Mouse (Mus musculus) MEL (cell line): ENCODE results near the gene Zdhhc24. TPM values are rescaled to one million over a fixed set of nuclear protein-coding genes. Genes with fewer than 3 reads are reported as not detected.
A peak's percentile ranks its signal among the peaks of the same experiment; 100 is the strongest.

Source experiments
- DNase-seq: peaks from one replicate; pipeline ENCODE4 v3.0.0; 2011; ENCODE audit warnings: low read depth, low spot score
- H3K27ac ChIP-seq: 2 replicates; pipeline ENCODE4 v1.5.1; 2012; ENCODE audit warnings: low read depth, mild to moderate bottlenecking, control low read depth, low read length, moderate library complexity; ENCODE audit not compliant: control insufficient read depth
- H3K27me3 ChIP-seq, 2 experiments: fragments of 150-350 bp in 1 of 2; sonication (generic) in 1 of 2; 2 replicates each; pipeline ENCODE4 v1.6.1; 2012; ENCODE audit warnings: low read length in 2 of 2, mild to moderate bottlenecking in 2 of 2, improper control_type of control experiment in 1 of 2, moderate library complexity in 1 of 2; ENCODE audit not compliant: insufficient read depth in 2 of 2, control insufficient read depth in 1 of 2
- H3K36me3 ChIP-seq, 2 experiments: 2 replicates each; pipeline ENCODE4 v1.6.1; 2012 to 2014; ENCODE audit warnings: low read length in 2 of 2, improper control_type of control experiment in 1 of 2, inconsistent platforms in 1 of 2, mild to moderate bottlenecking in 1 of 2; ENCODE audit not compliant: insufficient read depth in 2 of 2, control insufficient read depth in 1 of 2
- H3K4me1 ChIP-seq, 2 experiments: fragments of 150-350 bp in 1 of 2; sonication (generic) in 1 of 2; 2 replicates each; pipeline ENCODE4 v1.6.1; 2012; ENCODE audit warnings: low read length in 2 of 2, improper control_type of control experiment in 1 of 2, mild to moderate bottlenecking in 1 of 2; ENCODE audit not compliant: insufficient read depth in 2 of 2, control insufficient read depth in 1 of 2
- H3K4me3 ChIP-seq, 2 experiments: fragments of 150-350 bp in 1 of 2; sonication (generic) in 1 of 2; 2 replicates each; pipeline ENCODE4 v1.5.1; 2012; ENCODE audit warnings: low read depth in 2 of 2, low read length in 2 of 2, mild to moderate bottlenecking in 2 of 2, moderate library complexity in 2 of 2, control low read depth in 1 of 2, improper control_type of control experiment in 1 of 2; ENCODE audit not compliant: control insufficient read depth in 1 of 2, insufficient read depth in 1 of 2
- H3K79me2 ChIP-seq: 2 replicates; pipeline ENCODE4 v1.6.1; 2012; ENCODE audit warnings: mild to moderate bottlenecking, low read length, moderate library complexity; ENCODE audit not compliant: control insufficient read depth, poor library complexity, insufficient read depth
- H3K9ac ChIP-seq: 2 replicates; pipeline ENCODE4 v1.6.1; 2012; ENCODE audit warnings: low read depth, mild to moderate bottlenecking, control low read depth, low read length, moderate library complexity; ENCODE audit not compliant: control insufficient read depth, poor library complexity, severe bottlenecking
- H3K9me3 ChIP-seq: fragments of 150-350 bp; sonication (generic); replicated peaks from 2 replicates; pipeline ENCODE4 v1.6.1; 2012; ENCODE audit warnings: mild to moderate bottlenecking, low read length, improper control_type of control experiment, moderate library complexity; ENCODE audit not compliant: insufficient read depth
- BHLHE40 ChIP-seq: IDR thresholded peaks from 2 replicates; pipeline ENCODE4 v1.6.1; 2012; ENCODE audit warnings: low read depth, mild to moderate bottlenecking, inconsistent platforms, low read length, improper control_type of control experiment, borderline replicate concordance
- CHD1 ChIP-seq: IDR thresholded peaks from 2 replicates; pipeline ENCODE4 v1.6.1; 2012; ENCODE audit warnings: low read depth, mild to moderate bottlenecking, inconsistent platforms, low read length, improper control_type of control experiment
- E2F4 ChIP-seq: IDR thresholded peaks from 2 replicates; pipeline ENCODE4 v1.6.1; 2011; ENCODE audit warnings: low read depth, low read length, improper control_type of control experiment, borderline replicate concordance
- ELF1 ChIP-seq: IDR thresholded peaks from 2 replicates; pipeline ENCODE4 v1.6.1; 2014; ENCODE audit warnings: low read depth, mild to moderate bottlenecking, inconsistent platforms, low read length, improper control_type of control experiment, moderate library complexity
- ETS1 ChIP-seq: IDR thresholded peaks from 2 replicates; pipeline ENCODE4 v1.6.1; 2012; ENCODE audit warnings: low read depth, mild to moderate bottlenecking, inconsistent platforms, low read length, improper control_type of control experiment, moderate library complexity
- GABPA ChIP-seq: IDR thresholded peaks from 2 replicates; pipeline ENCODE4 v1.6.1; 2012; ENCODE audit warnings: low read depth, mild to moderate bottlenecking, inconsistent platforms, low read length, improper control_type of control experiment, moderate library complexity
- GATA1 ChIP-seq: IDR thresholded peaks from 2 replicates; pipeline ENCODE4 v1.6.1; 2011; ENCODE audit warnings: low read depth, low read length, improper control_type of control experiment
- HCFC1 ChIP-seq: IDR thresholded peaks from 2 replicates; pipeline ENCODE4 v1.6.1; 2012; ENCODE audit warnings: low read depth, mild to moderate bottlenecking, inconsistent platforms, low read length, improper control_type of control experiment, moderate library complexity
- JUND ChIP-seq: IDR thresholded peaks from 2 replicates; pipeline ENCODE4 v1.6.1; 2011; ENCODE audit warnings: low read depth, mild to moderate bottlenecking, improper control_type of control experiment, low read length
- KAT2A ChIP-seq: conservative IDR thresholded peaks from 2 replicates; pipeline ENCODE4 v1.6.1; 2012; ENCODE audit warnings: low read depth, low read length, improper control_type of control experiment, inconsistent platforms
- MAFK ChIP-seq: IDR thresholded peaks from 2 replicates; pipeline ENCODE4 v1.6.1; 2011; ENCODE audit warnings: low read depth, mild to moderate bottlenecking, low read length, improper control_type of control experiment, borderline replicate concordance
- MAX ChIP-seq: IDR thresholded peaks from 2 replicates; pipeline ENCODE4 v1.6.1; 2011; ENCODE audit warnings: low read length, improper control_type of control experiment
- MAZ ChIP-seq: IDR thresholded peaks from 2 replicates; pipeline ENCODE4 v1.6.1; 2012; ENCODE audit warnings: low read depth, mild to moderate bottlenecking, inconsistent platforms, low read length, improper control_type of control experiment
- MEF2A ChIP-seq: IDR thresholded peaks from 2 replicates; pipeline ENCODE4 v1.6.1; 2014; ENCODE audit warnings: low read depth, mild to moderate bottlenecking, inconsistent platforms, low read length, improper control_type of control experiment; ENCODE audit not compliant: poor library complexity, insufficient replicate concordance, severe bottlenecking; ENCODE audit errors: extremely low read depth
- MYB ChIP-seq: IDR thresholded peaks from 2 replicates; pipeline ENCODE4 v1.6.1; 2011; ENCODE audit warnings: mild to moderate bottlenecking, low read depth, low read length, improper control_type of control experiment
- MYC ChIP-seq: IDR thresholded peaks from 2 replicates; pipeline ENCODE4 v1.6.1; 2011; ENCODE audit warnings: low read depth, mild to moderate bottlenecking, low read length, improper control_type of control experiment, moderate library complexity
- NELFE ChIP-seq: IDR thresholded peaks from 2 replicates; pipeline ENCODE4 v1.6.1; 2011; ENCODE audit warnings: low read depth, low read length, improper control_type of control experiment
- POLR2A ChIP-seq, 2 experiments: IDR thresholded peaks; 2 replicates each; pipeline ENCODE4 v1.6.1; 2011 to 2012; ENCODE audit warnings: low read length in 2 of 2, mild to moderate bottlenecking in 2 of 2, control low read depth in 1 of 2, improper control_type of control experiment in 1 of 2, low read depth in 1 of 2, moderate library complexity in 1 of 2; ENCODE audit not compliant: control insufficient read depth in 1 of 2, insufficient read depth in 1 of 2, poor library complexity in 1 of 2
- POLR2AphosphoS2 ChIP-seq: IDR thresholded peaks from 2 replicates; pipeline ENCODE4 v1.6.1; 2011; ENCODE audit warnings: low read length, improper control_type of control experiment
- POLR2AphosphoS5 ChIP-seq: IDR thresholded peaks from 2 replicates; pipeline ENCODE4 v1.6.1; 2012; ENCODE audit warnings: low read depth, borderline replicate concordance, mild to moderate bottlenecking, inconsistent platforms, low read length, moderate library complexity, mixed read lengths
- RAD21 ChIP-seq: IDR thresholded peaks from 2 replicates; pipeline ENCODE4 v1.6.1; 2011; ENCODE audit warnings: mild to moderate bottlenecking, low read depth, low read length, improper control_type of control experiment
- SIN3A ChIP-seq: IDR thresholded peaks from 2 replicates; pipeline ENCODE4 v1.6.1; 2012; ENCODE audit warnings: low read length, improper control_type of control experiment, inconsistent platforms
- TAL1 ChIP-seq: IDR thresholded peaks from 2 replicates; pipeline ENCODE4 v1.6.1; 2012; ENCODE audit warnings: mild to moderate bottlenecking, inconsistent platforms, low read length, moderate library complexity, mixed read lengths
- TCF12 ChIP-seq: IDR thresholded peaks from 2 replicates; pipeline ENCODE4 v1.6.1; 2014; ENCODE audit warnings: low read depth, mild to moderate bottlenecking, inconsistent platforms, low read length, improper control_type of control experiment, moderate library complexity
- USF1 ChIP-seq: IDR thresholded peaks from 2 replicates; pipeline ENCODE4 v1.6.1; 2014; ENCODE audit warnings: low read depth, mild to moderate bottlenecking, inconsistent platforms, low read length, improper control_type of control experiment, moderate library complexity
- USF2 ChIP-seq, 2 experiments: IDR thresholded peaks; 2 replicates each; pipeline ENCODE4 v1.6.1; 2011 to 2012; ENCODE audit warnings: improper control_type of control experiment in 2 of 2, low read length in 2 of 2, borderline replicate concordance in 1 of 2, inconsistent platforms in 1 of 2, low read depth in 1 of 2, mild to moderate bottlenecking in 1 of 2; ENCODE audit not compliant: insufficient read depth in 1 of 2
- ZKSCAN1 ChIP-seq: IDR thresholded peaks from 2 replicates; pipeline ENCODE4 v1.6.1; 2012; ENCODE audit warnings: low read depth, mild to moderate bottlenecking, inconsistent platforms, low read length, improper control_type of control experiment, moderate library complexity
- ZNF384 ChIP-seq: IDR thresholded peaks from 2 replicates; pipeline ENCODE4 v1.6.1; 2012; ENCODE audit warnings: low read depth, mild to moderate bottlenecking, inconsistent platforms, low read length, improper control_type of control experiment
- polyA plus RNA-seq, 2 experiments: library from polyadenylated mRNA; stranded (reverse) in 1 of 2; unstranded in 1 of 2; fragments of >175 nt in 1 of 2; fragments of >200 nt in 1 of 2; gene quantifications; 2 replicates each; pipeline versions ENCODE4 v1.2.1 to v1.2.4; 2012; ENCODE audit warnings: low replicate concordance in 2 of 2, low read depth in 1 of 2; ENCODE audit not compliant: insufficient read length in 2 of 2, insufficient read depth in 1 of 2, missing spikeins in 1 of 2
- total RNA-seq: library from RNA; depleted of rRNA; stranded (reverse); fragments of 300-350 nt; gene quantifications from 2 replicates; pipeline ENCODE4 v1.2.3, GENCODE M21; 2012

Zdhhc24 gene
- total and polyA plus RNA-seq, 3 experiments: 15.8 to 21.1 TPM; not detected in 1

- Histone ChIP-seq H3K4me1 (no peaks in the 10 kb centered on the region), H3K4me3 (no peak overlapping the region), H3K27ac (no peak overlapping the region), H3K79me2 (no peaks in the 10 kb centered on the region), H3K27me3 (no peaks in the 10 kb centered on the region), H3K9ac (no peak overlapping the region), H3K9me3 (no peaks in the 10 kb centered on the region), H3K36me3 (no peaks in the 10 kb centered on the region)
- no peak for DNase-seq
- TF ChIP-seq MAX (no peak), MYC (no peak), ELF1 (no peak), JUND (no peak), POLR2A (IDR thresholded peaks at IDR 0.05; ENCODE audit: control insufficient read depth in 1 of 2, insufficient read depth in 1 of 2, low read depth in 1 of 2, low read length in 2 of 2, poor library complexity in 1 of 2) (no peak), GATA1 (no peak), MEF2A (no peak), ZKSCAN1 (no peak), ZNF384 (no peak), NELFE (no peak), USF1 (no peak)
These were observed 21.4 kb downstream of the Zdhhc24 start for GRCm38 (mm10) chr19:4899888-4900287.

- DNase-seq: peak; percentile 76
- peak within 1 kb of the TSS; percentile 78 to 81 for H3K4me3 ChIP-seq
- TF ChIP-seq ETS1 (no peak), ZNF384 (no peak), POLR2A (IDR thresholded peaks at IDR 0.05; ENCODE audit: control insufficient read depth in 1 of 2, insufficient read depth in 1 of 2, low read depth in 1 of 2, low read length in 2 of 2, poor library complexity in 1 of 2) (0 out of 4 replicates have a peak, but pooled peaks of 1 of the 2 experiments have one; percentile 23), MYC (no peak), HCFC1 (peak; percentile 83), MAX (no peak), ELF1 (peak; percentile 55; the same call in 1 of the 2 replicates), MAZ (no peak), MYB (no peak), TCF12 (no peak), POLR2AphosphoS2 (no peak), E2F4 (no peak), GABPA (no peak), USF1 (no peak), USF2 (IDR thresholded peaks at IDR 0.05; ENCODE audit: borderline replicate concordance in 1 of 2, insufficient read depth in 1 of 2, low read depth in 1 of 2, low read length in 2 of 2) (no peak), POLR2AphosphoS5 (no peak), KAT2A (no peak; the same call in 1 of the 2 replicates), BHLHE40 (no peak), RAD21 (no peak), CHD1 (no peak), TAL1 (no peak), NELFE (peak; percentile 24; the same call in 1 of the 2 replicates), MAFK (no peak), MEF2A (no peak), SIN3A (peak; percentile 90)
These were observed 27.7 kb downstream of the Zdhhc24 start, which contains the start of gene Bbs1 for GRCm38 (mm10) chr19:4905979-4906794. TSS of gene Bbs1 (minus strand) at chr19:4906628.

More at GRCm38 (mm10) chr19:4905979-4906794, 27.7 kb downstream of the Zdhhc24 start, which contains the start of gene Bbs1:
- no peaks in the 10 kb centered on the region for H3K4me1 ChIP-seq
- H3K9ac ChIP-seq: peak within 1 kb of the TSS; percentile 62
- no peaks in the 10 kb centered on the region for H3K36me3 ChIP-seq
- H3K27me3 ChIP-seq: no peaks in the 10 kb centered on the region
- H3K9me3 ChIP-seq: no peaks in the 10 kb centered on the region
- no peak within 1 kb of the TSS for H3K27ac ChIP-seq
- H3K79me2 ChIP-seq: no peaks in the 10 kb centered on the region
